Mouse (Mus musculus) lung, postnatal 0 days (tissue): ENCODE results near the gene R3hdm4.
"Not testable (repeated sequence)": the region's sequence is repeated elsewhere in the genome, so short reads cannot be mapped to it uniquely, and the experiment has no call there.

Experiments
- CTCF ChIP-seq: IDR thresholded peaks from 2 replicates; pipeline ENCODE4 v1.5.1; 2016; ENCODE audit warnings: antibody characterized with exemption, mild to moderate bottlenecking
- EP300 ChIP-seq: IDR thresholded peaks from 2 replicates; pipeline ENCODE4 v1.6.1; 2016; ENCODE audit warnings: antibody characterized with exemption, mild to moderate bottlenecking, control low read depth

GRCm38 (mm10) chr10:79884938-79885337, 36.1 kb downstream of the R3hdm4 start:
- TF ChIP-seq CTCF, EP300: not testable (repeated sequence)
